Mouse (Mus musculus): ENCODE results near the gene 1700015F17Rik. TPM values are rescaled to one million over a fixed set of nuclear protein-coding genes. Genes with fewer than 3 reads are reported as not detected.
A peak's percentile ranks its signal among the peaks of the same experiment; 100 is the strongest.

The 1700015F17Rik gene
- polyA plus RNA-seq, 1 experiment from 2014 or later, result not detected

- no peak for ATAC-seq (ENCODE audit: low read depth)
- no peak overlapping the region for H3K9ac ChIP-seq
- H3K27ac ChIP-seq (replicated peaks), result no peak overlapping the region
- H3K36me3 ChIP-seq, result no peaks in the 10 kb centered on the region
- peaks cover 7% of the 10 kb centered on the region; the same call in 1 of the 2 replicates for H3K27me3 ChIP-seq
- no peaks in the 10 kb centered on the region for H3K9me3 ChIP-seq
- H3K4me1 ChIP-seq (replicated peaks), result peaks cover 3% of the 10 kb centered on the region; the same call in 1 of the 2 replicates
- H3K4me3 ChIP-seq, result no peak overlapping the region
- 87% methylated on average over 4 of the region's 4 CpGs for WGBS
- H3K4me2 ChIP-seq, result no peak overlapping the region
These were observed 16.1 kb upstream of the 1700015F17Rik start for GRCm38 (mm10) chr5:5495042-5495441.

- H3K36me3 ChIP-seq, result no peaks in the 10 kb centered on the region
- 42% methylated on average over 16 of the region's 16 CpGs for WGBS
- no peaks in the 10 kb centered on the region for H3K9me3 ChIP-seq
- H3K27me3 ChIP-seq, result peaks cover 7% of the 10 kb centered on the region; the same call in 1 of the 2 replicates
- H3K4me3 ChIP-seq, result no peak overlapping the region
- H3K27ac ChIP-seq (replicated peaks), result no peak overlapping the region
- no peak overlapping the region for H3K4me2 ChIP-seq
- no peak overlapping the region for H3K9ac ChIP-seq
- H3K4me1 ChIP-seq (replicated peaks), result peaks cover 3% of the 10 kb centered on the region; the same call in 1 of the 2 replicates
- peak; percentile 75 for ATAC-seq (ENCODE audit: low read depth)
These were observed 15.5 kb upstream of the 1700015F17Rik start for GRCm38 (mm10) chr5:5494269-5495005.

GRCm38 (mm10) chr5:5492163-5492562 lies 13.2 kb upstream of the 1700015F17Rik start:
- ATAC-seq (ENCODE audit: low read depth), result no peak
- no peak overlapping the region for H3K4me3 ChIP-seq
- H3K9me3 ChIP-seq, result no peaks in the 10 kb centered on the region
- peaks cover 7% of the 10 kb centered on the region; the same call in 1 of the 2 replicates for H3K27me3 ChIP-seq
- no peaks in the 10 kb centered on the region for H3K36me3 ChIP-seq
- no peak overlapping the region for H3K4me2 ChIP-seq
- H3K9ac ChIP-seq, result no peak overlapping the region
- no peak overlapping the region for H3K27ac ChIP-seq (replicated peaks)
- WGBS, result 94% methylated on average over 4 of the region's 4 CpGs
- H3K4me1 ChIP-seq (replicated peaks), result peaks cover 3% of the 10 kb centered on the region; the same call in 1 of the 2 replicates

- no peaks in the 10 kb centered on the region for H3K9me3 ChIP-seq
- no peaks in the 10 kb centered on the region for H3K36me3 ChIP-seq
- ATAC-seq (ENCODE audit: low read depth), result no peak
- H3K4me3 ChIP-seq, result no peak overlapping the region
- H3K4me2 ChIP-seq, result no peak overlapping the region
- H3K27ac ChIP-seq (replicated peaks), result no peak overlapping the region
- no peaks in the 10 kb centered on the region for H3K4me1 ChIP-seq (replicated peaks)
- no peaks in the 10 kb centered on the region for H3K27me3 ChIP-seq
- H3K9ac ChIP-seq, result no peak overlapping the region
- 28% methylated on average over 3 of the region's 3 CpGs for WGBS
These were observed 7.1 kb upstream of the 1700015F17Rik start for GRCm38 (mm10) chr5:5486071-5486470.

GRCm38 (mm10) chr5:5483254-5483858 lies 4.4 kb upstream of the 1700015F17Rik start:
- H3K9ac ChIP-seq, result no peak overlapping the region
- 66% methylated on average over 9 of the region's 9 CpGs for WGBS
- H3K4me3 ChIP-seq, result no peak overlapping the region
- no peak overlapping the region for H3K27ac ChIP-seq (replicated peaks)
- no peak overlapping the region for H3K4me2 ChIP-seq
- no peaks in the 10 kb centered on the region for H3K36me3 ChIP-seq
- no peak for ATAC-seq (ENCODE audit: low read depth)
- no peaks in the 10 kb centered on the region for H3K4me1 ChIP-seq (replicated peaks)
- H3K27me3 ChIP-seq, result no peaks in the 10 kb centered on the region
- no peaks in the 10 kb centered on the region for H3K9me3 ChIP-seq

- WGBS, result 6% methylated on average over 1 of the region's 1 CpGs
- H3K9ac ChIP-seq, result no peak overlapping the region
- no peak for ATAC-seq (ENCODE audit: low read depth)
- no peaks in the 10 kb centered on the region for H3K4me1 ChIP-seq (replicated peaks)
- H3K4me3 ChIP-seq, result no peak overlapping the region
- no peaks in the 10 kb centered on the region for H3K27me3 ChIP-seq
- no peaks in the 10 kb centered on the region for H3K9me3 ChIP-seq
- no peaks in the 10 kb centered on the region for H3K36me3 ChIP-seq
- H3K4me2 ChIP-seq, result no peak overlapping the region
- H3K27ac ChIP-seq (replicated peaks), result no peak overlapping the region
These were observed 2.7 kb upstream of the 1700015F17Rik start for GRCm38 (mm10) chr5:5481662-5482061.

- no peak overlapping the region for H3K9ac ChIP-seq
- no peaks in the 10 kb centered on the region for H3K4me1 ChIP-seq (replicated peaks)
- no peaks in the 10 kb centered on the region for H3K9me3 ChIP-seq
- H3K4me2 ChIP-seq, result no peak overlapping the region
- 89% methylated on average over 4 of the region's 4 CpGs for WGBS
- ATAC-seq (ENCODE audit: low read depth), result no peak
- H3K4me3 ChIP-seq, result no peak overlapping the region
- H3K27me3 ChIP-seq, result no peaks in the 10 kb centered on the region
- no peaks in the 10 kb centered on the region for H3K36me3 ChIP-seq
- H3K27ac ChIP-seq (replicated peaks), result no peak overlapping the region
These were observed 2.8 kb downstream of the 1700015F17Rik start for GRCm38 (mm10) chr5:5476133-5476532.

GRCm38 (mm10) chr5:5465256-5465655 lies 13.7 kb downstream of the 1700015F17Rik start:
- Histone ChIP-seq H3K36me3 (no peaks in the 10 kb centered on the region), H3K4me3 (no peak overlapping the region), H3K4me1 (replicated peaks) (no peaks in the 10 kb centered on the region), H3K27me3 (no peaks in the 10 kb centered on the region), H3K27ac (replicated peaks) (no peak overlapping the region), H3K4me2 (no peak overlapping the region), H3K9me3 (no peaks in the 10 kb centered on the region), H3K9ac (no peak overlapping the region)
- 74% methylated on average over 1 of the region's 1 CpGs for WGBS
- ATAC-seq (ENCODE audit: low read depth), result no peak

- no peaks in the 10 kb centered on the region for H3K36me3 ChIP-seq
- H3K4me3 ChIP-seq, result no peak overlapping the region
- H3K27me3 ChIP-seq, result no peaks in the 10 kb centered on the region
- WGBS, result 42% methylated on average over 5 of the region's 5 CpGs
- H3K9me3 ChIP-seq, result no peaks in the 10 kb centered on the region; the same call in 1 of the 2 replicates
- ATAC-seq (ENCODE audit: low read depth), result peak; percentile 80
- H3K9ac ChIP-seq, result no peak overlapping the region
- H3K27ac ChIP-seq (replicated peaks), result no peak overlapping the region
- H3K4me2 ChIP-seq, result peak overlapping the region; percentile 16; the same call in 1 of the 2 replicates
- H3K4me1 ChIP-seq (replicated peaks), result peaks cover 5% of the 10 kb centered on the region; the same call in 1 of the 2 replicates
These were observed 47.1 kb downstream of the 1700015F17Rik start for GRCm38 (mm10) chr5:5431746-5432438.

GRCm38 (mm10) chr5:5423723-5424171 lies 55.2 kb downstream of the 1700015F17Rik start:
- Histone ChIP-seq H3K9ac (no peak overlapping the region), H3K9me3 (no peaks in the 10 kb centered on the region; the same call in 1 of the 2 replicates), H3K4me1 (replicated peaks) (no peaks in the 10 kb centered on the region), H3K27ac (replicated peaks) (no peak overlapping the region), H3K4me2 (no peak overlapping the region), H3K27me3 (no peaks in the 10 kb centered on the region), H3K36me3 (no peaks in the 10 kb centered on the region), H3K4me3 (no peak overlapping the region)
- 83% methylated on average over 6 of the region's 6 CpGs for WGBS
- no peak for ATAC-seq (ENCODE audit: low read depth)

GRCm38 (mm10) chr5:5423081-5423480 lies 55.9 kb downstream of the 1700015F17Rik start:
- Histone ChIP-seq H3K36me3 (no peaks in the 10 kb centered on the region), H3K4me1 (replicated peaks) (no peaks in the 10 kb centered on the region), H3K4me2 (no peak overlapping the region), H3K9ac (no peak overlapping the region), H3K9me3 (no peaks in the 10 kb centered on the region), H3K27ac (replicated peaks) (no peak overlapping the region), H3K4me3 (no peak overlapping the region), H3K27me3 (no peaks in the 10 kb centered on the region)
- ATAC-seq (ENCODE audit: low read depth), result no peak
- WGBS, result 96% methylated on average over 4 of the region's 4 CpGs

- Histone ChIP-seq H3K4me3 (no peak overlapping the region), H3K27me3 (no peaks in the 10 kb centered on the region), H3K4me2 (no peak overlapping the region), H3K4me1 (replicated peaks) (no peaks in the 10 kb centered on the region), H3K27ac (replicated peaks) (no peak overlapping the region), H3K36me3 (no peaks in the 10 kb centered on the region), H3K9me3 (no peaks in the 10 kb centered on the region), H3K9ac (no peak overlapping the region)
- WGBS, result 91% methylated on average over 2 of the region's 2 CpGs
- ATAC-seq (ENCODE audit: low read depth), result no peak
These were observed 57.5 kb downstream of the 1700015F17Rik start for GRCm38 (mm10) chr5:5421439-5421838.
